Mouse (Mus musculus): ENCODE results near the gene Ptprb. TPM values are rescaled to one million over a fixed set of nuclear protein-coding genes. Genes with fewer than 3 reads are reported as not detected.
A peak's percentile ranks its signal among the peaks of the same experiment; 100 is the strongest.

The Ptprb gene
- polyA plus RNA-seq, 1 experiment from 2014 or later = 2.8 TPM

DNA sequence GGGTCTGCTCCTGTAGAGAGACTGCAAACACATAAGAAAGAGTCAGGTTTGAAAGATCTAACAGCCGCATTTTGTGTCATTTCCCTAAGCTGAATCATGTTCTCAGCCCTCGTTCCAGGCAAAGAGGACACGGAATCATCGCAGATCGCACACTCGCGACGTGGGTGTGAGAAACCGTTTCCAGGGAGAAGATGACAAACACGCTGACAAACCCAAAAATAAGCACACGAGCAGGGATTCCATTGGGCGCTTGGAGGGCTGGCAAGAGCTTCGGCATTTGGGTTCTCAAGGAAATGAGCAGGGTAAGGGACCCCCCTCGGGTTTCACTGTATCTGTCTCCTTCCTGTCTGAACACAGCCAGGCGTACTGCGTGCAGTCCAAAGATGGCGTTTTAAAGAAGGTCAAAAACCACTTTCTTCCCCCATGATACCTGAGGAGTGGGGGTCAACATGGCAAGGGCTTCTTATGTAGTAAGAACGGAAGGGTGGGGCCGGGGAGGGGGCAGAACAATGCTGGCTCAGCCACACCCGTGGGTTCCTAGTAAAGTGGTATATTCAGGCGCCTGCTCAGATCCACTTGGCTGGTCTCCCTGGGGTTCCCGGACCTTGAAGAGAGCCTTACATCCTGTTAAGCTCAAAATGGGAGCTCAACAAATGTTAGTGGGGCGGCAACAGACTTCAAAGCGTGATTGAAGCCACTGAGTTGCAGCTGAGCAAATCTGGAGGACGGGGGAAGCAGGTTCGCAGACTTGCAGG lies 152.9 kb downstream of the Ptprb start:
- no peak for ATAC-seq (ENCODE audit: insufficient number of reproducible peaks, insufficient read depth, low FRiP score, low TSS enrichment, low read depth)
- H3K27me3 ChIP-seq = no peaks in the 10 kb centered on the region
- WGBS = 92% methylated on average over 26 of the region's 26 CpGs
- peaks cover 7% of the 10 kb centered on the region for H3K9me3 ChIP-seq
- no peak overlapping the region for H3K4me3 ChIP-seq
- H3K4me2 ChIP-seq = no peak overlapping the region
- H3K27ac ChIP-seq = no peak overlapping the region
- no peak overlapping the region for H3K9ac ChIP-seq
- peaks cover 13% of the 10 kb centered on the region; the same call in 1 of the 2 replicates for H3K4me1 ChIP-seq
- peaks cover 20% of the 10 kb centered on the region for H3K36me3 ChIP-seq

DNA sequence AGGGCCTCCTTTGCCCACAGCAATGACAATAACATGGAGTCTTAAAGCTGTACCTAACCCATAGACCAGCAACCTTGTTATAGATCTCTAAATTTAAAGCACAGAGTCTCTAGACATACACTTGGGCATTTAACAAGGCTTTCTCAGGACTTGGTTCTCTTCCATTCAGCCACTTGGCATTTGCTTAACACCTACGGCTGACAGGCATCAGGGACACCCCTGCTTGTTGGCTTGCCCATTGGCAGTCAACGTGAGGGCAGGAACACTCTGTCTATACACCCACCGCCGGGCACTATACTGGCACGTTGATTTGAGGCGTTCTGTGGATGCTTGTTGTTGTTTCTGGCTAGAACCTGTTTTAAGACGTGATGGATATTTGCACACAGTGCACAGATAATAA lies 157.1 kb downstream of the Ptprb start:
- 95% methylated on average over 7 of the region's 7 CpGs for whole genome bisulfite sequencing
- peaks cover 18% of the 10 kb centered on the region for H3K36me3 ChIP-seq
- no peak for ATAC-seq (ENCODE audit: insufficient number of reproducible peaks, insufficient read depth, low FRiP score, low TSS enrichment, low read depth)
- no peak overlapping the region for H3K9ac ChIP-seq
- H3K27me3 ChIP-seq = no peaks in the 10 kb centered on the region
- no peak overlapping the region for H3K27ac ChIP-seq
- peaks cover 13% of the 10 kb centered on the region; the same call in 1 of the 2 replicates for H3K4me1 ChIP-seq
- no peak overlapping the region for H3K4me3 ChIP-seq
- no peak overlapping the region for H3K4me2 ChIP-seq
- peaks cover 7% of the 10 kb centered on the region for H3K9me3 ChIP-seq

DNA sequence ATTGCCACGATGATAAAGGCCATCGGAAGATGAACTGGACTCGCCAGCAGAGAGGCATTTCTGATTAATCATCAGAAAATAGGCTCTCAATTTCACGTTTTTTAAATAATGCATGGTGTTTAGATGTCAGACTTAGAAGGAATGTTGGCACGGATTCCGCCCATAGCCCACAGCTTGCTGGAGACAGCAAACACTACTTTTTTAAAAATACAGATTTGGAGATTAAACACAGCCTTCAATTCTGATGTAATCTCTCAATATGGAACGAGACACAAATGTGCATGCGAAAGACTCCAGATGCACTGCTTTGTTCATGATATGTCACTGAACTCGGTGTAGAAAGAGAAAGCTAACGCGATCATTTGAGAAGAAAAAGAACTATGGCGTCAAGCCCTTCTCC lies 160.1 kb downstream of the Ptprb start:
- Histone ChIP-seq H3K4me2 (no peak overlapping the region; the same call in 1 of the 2 replicates), H3K36me3 (peaks cover 11% of the 10 kb centered on the region), H3K4me1 (peaks cover 8% of the 10 kb centered on the region; the same call in 1 of the 2 replicates), H3K9me3 (peaks cover 11% of the 10 kb centered on the region), H3K27me3 (no peaks in the 10 kb centered on the region), H3K27ac (0 out of 2 replicates have a peak overlapping the region, but pooled peaks have one; percentile 4), H3K4me3 (no peak overlapping the region), H3K9ac (no peak overlapping the region)
- WGBS = 55% methylated on average over 12 of the region's 12 CpGs
- ATAC-seq (ENCODE audit: insufficient number of reproducible peaks, insufficient read depth, low FRiP score, low TSS enrichment, low read depth) = no peak

Other genes with a start within 250 kb of the Ptprb start
- not detected in 2 replicates for gene 4933416C03Rik, start 161.6 kb upstream of the Ptprb start, polyA plus RNA-seq (2015; fragmentation: Nextera tagmentation; extraction: Ambion mirVana)
- gene Kcnmb4, start 198.4 kb downstream of the Ptprb start, polyA plus RNA-seq (2015; fragmentation: Nextera tagmentation; extraction: Ambion mirVana) = 14.7 and 16.8 TPM in 2 replicates